Comparison of ENCODE assay signal across 10 mouse cellular contexts in the genomic region with DNA sequence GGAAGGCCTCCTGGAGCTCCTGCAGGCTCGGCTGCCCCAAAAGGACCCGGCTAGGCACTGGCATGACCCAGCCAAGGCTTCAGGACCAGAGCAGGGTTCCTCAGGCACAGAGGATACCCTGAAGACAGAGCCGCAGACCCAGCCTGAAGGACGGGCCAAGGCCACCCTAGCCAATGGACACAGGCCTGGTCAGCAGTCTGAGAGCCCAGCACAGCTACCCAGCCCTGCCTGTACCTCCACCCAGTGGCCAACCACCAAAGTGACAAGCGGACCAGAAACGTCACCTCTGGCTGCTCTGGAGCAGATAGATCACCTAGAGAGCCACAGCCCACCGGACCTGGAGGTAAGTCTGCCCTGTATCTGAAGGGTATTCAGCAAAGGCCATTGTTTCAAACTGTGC. TPM values are rescaled to one million over a fixed set of nuclear protein-coding genes. Genes with fewer than 3 reads are reported as not detected.
DNase-seq lines count a peak whose midpoint lies in the region; ATAC-seq and TF ChIP-seq lines count a peak whose summit lies in the region.
"Had no signal": no experiment of that assay in that cellular context is flagged by ENCODE, and none has a peak within 500 bp of the region (broad histone marks: within the 10 kb centered on the region; RNA-seq: fewer than 3 reads in every experiment).

No protein-coding gene starts in this region.

- TF ChIP-seq CTCF in heart, adult 2 months (IDR thresholded peaks at IDR 0.05), result peak; percentile 25
- TF ChIP-seq CTCF in liver, adult 2 months (IDR thresholded peaks at IDR 0.05; ENCODE audit: low read depth, low read length), result peak; percentile 40
- peak; percentile 19 for TF ChIP-seq CTCF in ES-Bruce4 (IDR thresholded peaks at IDR 0.05; ENCODE audit: low read depth, low read length)

- no peak for ATAC-seq in liver, embryonic 12.5 days

- H3K27ac ChIP-seq in heart, adult 2 months, result no peak overlapping the region
- no peak overlapping the region for H3K27ac ChIP-seq in liver, adult 2 months (replicated peaks; ENCODE audit: insufficient read depth, low read depth, low read length)
- H3K27ac ChIP-seq in liver, embryonic 12.5 days, result no peak overlapping the region
- H3K27ac ChIP-seq in ES-Bruce4 (ENCODE audit: insufficient read depth, low read length), result no peak overlapping the region

- no peaks in the 10 kb centered on the region for H3K27me3 ChIP-seq in heart, adult 2 months (ENCODE audit: control insufficient read depth, insufficient read depth, low read length)
- H3K27me3 ChIP-seq in liver, adult 2 months (ENCODE audit: control insufficient read depth, insufficient read depth, low read length), result no peaks in the 10 kb centered on the region
- peaks cover 41% of the 10 kb centered on the region for H3K27me3 ChIP-seq in liver, embryonic 12.5 days (replicated peaks)
- H3K27me3 ChIP-seq in ES-Bruce4 (ENCODE audit: control insufficient read depth, insufficient read depth, low read length, poor library complexity, severe bottlenecking), result no peaks in the 10 kb centered on the region

- no peak for TF ChIP-seq POLR2A in heart, adult 2 months (IDR thresholded peaks at IDR 0.05; ENCODE audit: insufficient read depth, low read depth, low read length)
- TF ChIP-seq POLR2A in liver, adult 2 months (IDR thresholded peaks at IDR 0.05; ENCODE audit: extremely low read depth, insufficient read depth, low read length), result no peak
- no peak for TF ChIP-seq POLR2A in ES-Bruce4 (IDR thresholded peaks at IDR 0.05; ENCODE audit: insufficient read depth, low read length)

- H3K4me2 ChIP-seq in liver, embryonic 12.5 days, result no peak overlapping the region

- H3K36me3 ChIP-seq in heart, adult 2 months (ENCODE audit: control insufficient read depth, insufficient read depth, low read length), result no peaks in the 10 kb centered on the region
- no peaks in the 10 kb centered on the region for H3K36me3 ChIP-seq in liver, adult 2 months (ENCODE audit: control insufficient read depth, insufficient read depth, low read length)
- H3K36me3 ChIP-seq in liver, embryonic 12.5 days, result no peaks in the 10 kb centered on the region
- no peaks in the 10 kb centered on the region for H3K36me3 ChIP-seq in ES-Bruce4 (ENCODE audit: control insufficient read depth, insufficient read depth, low read length, poor library complexity, severe bottlenecking)
- H3K36me3 ChIP-seq: G1E had no signal

- no peak overlapping the region for H3K9ac ChIP-seq in heart, adult 2 months (ENCODE audit: low read depth, low read length)
- no peak overlapping the region for H3K9ac ChIP-seq in liver, adult 2 months (ENCODE audit: low read depth, low read length)
- no peak overlapping the region for H3K9ac ChIP-seq in liver, embryonic 12.5 days
- no peak overlapping the region for H3K9ac ChIP-seq in ES-Bruce4 (ENCODE audit: low read depth, poor library complexity, severe bottlenecking)

- no peaks in the 10 kb centered on the region for H3K9me3 ChIP-seq in liver, embryonic 12.5 days (replicated peaks)
- no peaks in the 10 kb centered on the region for H3K9me3 ChIP-seq in ES-Bruce4 (replicated peaks; ENCODE audit: control insufficient read depth, insufficient read depth, low read length, poor library complexity, severe bottlenecking)
- H3K9me3 ChIP-seq: G1E had no signal

- WGBS in heart, adult 2 months, result 78% methylated on average over 7 of the region's 7 CpGs
- WGBS in liver, adult 2 months, result 75% methylated on average over 7 of the region's 7 CpGs
- WGBS in liver, embryonic 12.5 days (ENCODE audit: insufficient replicate concordance), result 57% methylated on average over 7 of the region's 7 CpGs

- no peak for DNase-seq in heart, adult 2 months
- no peak for DNase-seq in heart, postnatal 36 days
- DNase-seq in liver, adult 2 months (ENCODE audit: extremely low read depth, low read depth, low spot score), result no peak
- DNase-seq in adrenal gland, postnatal 25 days, result peak; percentile 57
- DNase-seq in layer of hippocampus, postnatal 25 days (ENCODE audit: extremely low spot score in 1 of 2, low spot score in 1 of 2), result no peak
- no peak for DNase-seq in spleen, postnatal 36 days (ENCODE audit: low spot score in 2 of 2)
- DNase-seq: heart, adult 18-20 months had no signal

- H3K4me3 ChIP-seq in heart, adult 2 months, result no peak overlapping the region
- H3K4me3 ChIP-seq in liver, adult 2 months (ENCODE audit: insufficient read depth, low read depth, low read length), result no peak overlapping the region
- no peak overlapping the region for H3K4me3 ChIP-seq in liver, embryonic 12.5 days
- H3K4me3 ChIP-seq in ES-Bruce4 (ENCODE audit: low read depth, low read length), result no peak overlapping the region

- TF ChIP-seq EP300 in heart, adult 2 months (IDR thresholded peaks at IDR 0.05; ENCODE audit: insufficient read depth, low read depth, low read length), result no peak
- TF ChIP-seq EP300 in ES-Bruce4 (IDR thresholded peaks at IDR 0.05; ENCODE audit: insufficient read depth, low read depth, low read length), result no peak

- H3K4me1 ChIP-seq in heart, adult 2 months (ENCODE audit: control insufficient read depth, insufficient read depth, low read length), result peaks cover 2% of the 10 kb centered on the region; the same call in 1 of the 2 replicates
- H3K4me1 ChIP-seq in liver, adult 2 months (ENCODE audit: control insufficient read depth, insufficient read depth, low read length), result peaks cover 3% of the 10 kb centered on the region; the same call in 1 of the 2 replicates
- H3K4me1 ChIP-seq in liver, embryonic 12.5 days, result peaks cover 9% of the 10 kb centered on the region
- no peaks in the 10 kb centered on the region for H3K4me1 ChIP-seq in ES-Bruce4 (ENCODE audit: control insufficient read depth, insufficient read depth, low read length)

- intact Hi-C loops in heart, adult 2 months (cut with DNase I), result no loop called here
- intact Hi-C loops in heart, postnatal 36 days (cut with DNase I), result no loop called here

- H3K79me2 ChIP-seq in heart, adult 2 months (replicated peaks; ENCODE audit: control insufficient read depth, insufficient read depth, low read length), result no peaks in the 10 kb centered on the region
- no peaks in the 10 kb centered on the region for H3K79me2 ChIP-seq in liver, adult 2 months (ENCODE audit: control insufficient read depth, insufficient read depth, low read length)

RNA-seq across cellular contexts. Expression of a gene that starts 26.4 kb away (rescaled TPM):
- 10 to 100 TPM; 24.4 to 30.9 TPM for total RNA-seq in heart, adult 2 months (2021)
- polyA plus RNA-seq in heart, adult 2 months (2012; rRNA removed), result 22.0 and 26.7 TPM in 2 replicates
- 10 to 100 TPM; 36.7 to 40.3 TPM for total RNA-seq in heart, postnatal 36 days (2021)
- total RNA-seq in liver, adult 2 months (2014; rRNA removed), result 11.9 and 14.3 TPM in 2 replicates
- polyA plus RNA-seq in liver, adult 2 months (2012; rRNA removed), result 19.9 and 24.3 TPM in 2 replicates
- polyA plus RNA-seq in liver, embryonic 12.5 days (2016; fragmentation: Nextera tagmentation; extraction: Ambion mirVana), result 21.0 and 26.8 TPM in 2 replicates
- polyA plus RNA-seq in ES-Bruce4 (2011; ENCODE audit: insufficient read depth, insufficient read length, low read depth, missing spikeins), result 49.5 and 57.1 TPM in 2 replicates
- total RNA-seq in adrenal gland, postnatal 25 days (2021), result 113 and 114 TPM in 2 replicates
- 10 to 100 TPM; 14.0 to 16.0 TPM for total RNA-seq in layer of hippocampus, postnatal 25 days (2021)

RNA-seq across cellular contexts. Expression of a gene that starts 39.2 kb away (rescaled TPM):
- 10 to 100 TPM; 13.8 to 17.4 TPM for total RNA-seq in heart, adult 2 months (2021)
- 9.9 and 13.1 TPM in 2 replicates for polyA plus RNA-seq in heart, adult 2 months (2012; rRNA removed)
- 10 to 100 TPM; 14.2 to 16.2 TPM for total RNA-seq in heart, postnatal 36 days (2021)
- total RNA-seq in liver, adult 2 months (2014; rRNA removed), result 4.0 and 5.3 TPM in 2 replicates
- 10.3 and 13.1 TPM in 2 replicates for polyA plus RNA-seq in liver, adult 2 months (2012; rRNA removed)
- 47.9 and 51.6 TPM in 2 replicates for polyA plus RNA-seq in liver, embryonic 12.5 days (2016; fragmentation: Nextera tagmentation; extraction: Ambion mirVana)
- 42.3 and 45.1 TPM in 2 replicates for polyA plus RNA-seq in ES-Bruce4 (2011; ENCODE audit: insufficient read depth, insufficient read length, low read depth, missing spikeins)
- 42.7 and 44.0 TPM in 2 replicates for total RNA-seq in adrenal gland, postnatal 25 days (2021)
- 10 to 100 TPM; 37.4 to 37.6 TPM for total RNA-seq in layer of hippocampus, postnatal 25 days (2021)

RNA-seq across cellular contexts. Expression of a gene that starts 47.4 kb away (rescaled TPM):
- total RNA-seq in heart, adult 2 months (2021), result 100 to 1,000 TPM; 174 to 176 TPM
- polyA plus RNA-seq in heart, adult 2 months (2012; rRNA removed), result 425 and 497 TPM in 2 replicates
- 100 to 1,000 TPM; 180 to 208 TPM for total RNA-seq in heart, postnatal 36 days (2021)
- total RNA-seq in liver, adult 2 months (2014; rRNA removed), result 23.2 and 31.6 TPM in 2 replicates
- polyA plus RNA-seq in liver, adult 2 months (2012; rRNA removed), result 25.2 and 26.9 TPM in 2 replicates
- 644 and 660 TPM in 2 replicates for polyA plus RNA-seq in liver, embryonic 12.5 days (2016; fragmentation: Nextera tagmentation; extraction: Ambion mirVana)
- polyA plus RNA-seq in ES-Bruce4 (2011; ENCODE audit: insufficient read depth, insufficient read length, low read depth, missing spikeins), result 225 and 232 TPM in 2 replicates
- 273 and 304 TPM in 2 replicates for total RNA-seq in adrenal gland, postnatal 25 days (2021)
- 10 to 100 TPM; 15.0 to 18.0 TPM for total RNA-seq in layer of hippocampus, postnatal 25 days (2021)

RNA-seq across cellular contexts. Expression of a gene that starts 54.3 kb away (rescaled TPM):
- 10 to 100 TPM; 73.3 to 82.4 TPM for total RNA-seq in heart, adult 2 months (2021)
- 54.2 and 66.4 TPM in 2 replicates for polyA plus RNA-seq in heart, adult 2 months (2012; rRNA removed)
- 100 to 1,000 TPM in 1 of 2 experiments, 10 to 100 TPM in 1; 79.2 to 117 TPM for total RNA-seq in heart, postnatal 36 days (2021)
- 64.2 and 82.1 TPM in 2 replicates for total RNA-seq in liver, adult 2 months (2014; rRNA removed)
- polyA plus RNA-seq in liver, adult 2 months (2012; rRNA removed), result 68.0 and 79.0 TPM in 2 replicates
- polyA plus RNA-seq in liver, embryonic 12.5 days (2016; fragmentation: Nextera tagmentation; extraction: Ambion mirVana), result 114 and 122 TPM in 2 replicates
- 59.8 TPM in 2 replicates for polyA plus RNA-seq in ES-Bruce4 (2011; ENCODE audit: insufficient read depth, insufficient read length, low read depth, missing spikeins)
- 159 and 217 TPM in 2 replicates for total RNA-seq in adrenal gland, postnatal 25 days (2021)
- total RNA-seq in layer of hippocampus, postnatal 25 days (2021), result 100 to 1,000 TPM; 101 to 108 TPM
